Mouse (Mus musculus): ENCODE results near the gene Luzp2. TPM values are rescaled to one million over a fixed set of nuclear protein-coding genes. Genes with fewer than 3 reads are reported as not detected.

The Luzp2 gene
- polyA plus RNA-seq, 1 experiment from 2014 or later, result 5.7 TPM

DNA sequence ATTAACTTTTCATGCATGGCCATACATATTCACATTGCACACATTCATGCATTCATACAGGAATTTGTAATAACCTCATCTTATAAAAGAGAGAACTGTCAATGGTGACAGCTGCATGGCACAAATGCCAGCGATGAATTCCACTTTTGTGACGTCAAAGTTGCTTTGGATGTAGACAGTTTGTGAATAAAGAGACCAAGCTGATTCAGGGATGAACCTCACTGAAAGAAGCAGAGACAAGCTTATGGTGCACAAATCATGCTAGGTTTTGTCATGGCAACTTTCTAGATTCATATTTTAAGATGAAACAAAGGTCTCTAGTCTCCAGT, 11.4 kb downstream of the Luzp2 start:
- Histone ChIP-seq H3K36me3 (ENCODE audit: control insufficient read depth, insufficient read depth, low read length) (no peaks in the 10 kb centered on the region), H3K27ac (replicated peaks; ENCODE audit: low read depth, low read length) (no peak overlapping the region), H3K4me3 (ENCODE audit: low read depth, low read length) (no peak overlapping the region), H3K9ac (ENCODE audit: low read depth, low read length) (no peak overlapping the region), H3K27me3 (replicated peaks; ENCODE audit: control insufficient read depth, insufficient read depth, low read length) (no peaks in the 10 kb centered on the region), H3K9me3 (ENCODE audit: control insufficient read depth, low read length) (no peaks in the 10 kb centered on the region), H3K4me2 (ENCODE audit: low read depth, low read length) (no peak overlapping the region), H3K4me1 (ENCODE audit: control insufficient read depth, insufficient read depth, low read length) (no peaks in the 10 kb centered on the region)
- no peak for ATAC-seq (ENCODE audit: low read depth)
- 87% methylated on average over 2 of the region's 2 CpGs for WGBS
- no peak for DNase-seq (ENCODE audit: low spot score)

GRCm38 (mm10) chr7:54852860-54853259, 17.6 kb downstream of the Luzp2 start:
- Histone ChIP-seq H3K4me3 (ENCODE audit: low read depth, low read length) (no peak overlapping the region), H3K36me3 (ENCODE audit: control insufficient read depth, insufficient read depth, low read length) (no peaks in the 10 kb centered on the region), H3K27me3 (replicated peaks; ENCODE audit: control insufficient read depth, insufficient read depth, low read length) (no peaks in the 10 kb centered on the region), H3K9me3 (ENCODE audit: control insufficient read depth, low read length) (no peaks in the 10 kb centered on the region), H3K4me2 (ENCODE audit: low read depth, low read length) (no peak overlapping the region), H3K4me1 (ENCODE audit: control insufficient read depth, insufficient read depth, low read length) (no peaks in the 10 kb centered on the region), H3K27ac (replicated peaks; ENCODE audit: low read depth, low read length) (no peak overlapping the region), H3K9ac (ENCODE audit: low read depth, low read length) (no peak overlapping the region)
- no peak for DNase-seq (ENCODE audit: low spot score)
- WGBS, result 71% methylated on average over 1 of the region's 1 CpGs
- no peak for ATAC-seq (ENCODE audit: low read depth)

GRCm38 (mm10) chr7:54861230-54861856, 26.0 kb downstream of the Luzp2 start:
- whole genome bisulfite sequencing, result 72% methylated on average over 11 of the region's 11 CpGs
- H3K9me3 ChIP-seq (ENCODE audit: control insufficient read depth, low read length), result no peaks in the 10 kb centered on the region
- no peak overlapping the region for H3K27ac ChIP-seq (replicated peaks; ENCODE audit: low read depth, low read length)
- H3K27me3 ChIP-seq (replicated peaks; ENCODE audit: control insufficient read depth, insufficient read depth, low read length), result no peaks in the 10 kb centered on the region
- H3K36me3 ChIP-seq (ENCODE audit: control insufficient read depth, insufficient read depth, low read length), result no peaks in the 10 kb centered on the region
- no peaks in the 10 kb centered on the region for H3K4me1 ChIP-seq (ENCODE audit: control insufficient read depth, insufficient read depth, low read length)
- no peak for DNase-seq (ENCODE audit: low spot score)
- H3K4me3 ChIP-seq (ENCODE audit: low read depth, low read length), result no peak overlapping the region
- H3K4me2 ChIP-seq (ENCODE audit: low read depth, low read length), result no peak overlapping the region
- ATAC-seq (ENCODE audit: low read depth), result no peak
- no peak overlapping the region for H3K9ac ChIP-seq (ENCODE audit: low read depth, low read length)

DNA sequence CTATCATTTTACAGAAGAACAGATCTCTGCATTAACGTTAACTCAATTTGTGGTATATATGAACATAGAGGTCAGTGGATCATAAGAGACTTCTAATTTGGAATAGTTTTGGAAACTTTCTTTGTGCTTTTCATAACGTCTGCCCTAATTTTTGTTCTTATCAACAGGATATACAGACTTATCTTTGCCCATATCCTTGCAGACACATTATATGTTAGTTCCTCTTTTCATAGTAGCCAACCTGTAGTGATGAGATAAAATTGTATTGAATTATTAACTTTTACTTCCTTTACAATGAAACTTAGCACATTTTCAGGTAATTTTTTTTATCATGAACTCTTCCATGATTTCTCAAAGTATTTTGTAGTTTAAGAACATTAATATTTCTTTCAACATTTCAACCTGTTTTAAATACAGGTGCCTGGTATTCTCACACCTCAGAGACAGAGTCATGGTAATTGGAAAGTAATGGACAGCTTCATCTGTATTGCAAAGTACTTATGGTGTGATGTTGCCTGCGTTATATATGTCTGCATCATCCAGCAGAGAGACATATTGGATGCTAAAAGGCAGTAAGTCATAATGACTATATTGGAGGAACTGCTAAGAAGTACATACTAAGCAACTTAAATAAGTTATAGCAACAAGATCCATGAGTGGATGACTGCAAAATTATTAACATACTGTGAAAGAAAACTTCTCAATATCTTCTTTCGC, 43.8 kb downstream of the Luzp2 start:
- Histone ChIP-seq H3K27ac (replicated peaks; ENCODE audit: low read depth, low read length) (no peak overlapping the region), H3K36me3 (ENCODE audit: control insufficient read depth, insufficient read depth, low read length) (no peaks in the 10 kb centered on the region), H3K9ac (ENCODE audit: low read depth, low read length) (no peak overlapping the region), H3K27me3 (replicated peaks; ENCODE audit: control insufficient read depth, insufficient read depth, low read length) (no peaks in the 10 kb centered on the region), H3K4me3 (ENCODE audit: low read depth, low read length) (no peak overlapping the region), H3K9me3 (ENCODE audit: control insufficient read depth, low read length) (no peaks in the 10 kb centered on the region), H3K4me2 (ENCODE audit: low read depth, low read length) (no peak overlapping the region), H3K4me1 (ENCODE audit: control insufficient read depth, insufficient read depth, low read length) (no peaks in the 10 kb centered on the region)
- DNase-seq (ENCODE audit: low spot score) (no peak), ATAC-seq (ENCODE audit: low read depth) (no peak)
- WGBS, result 90% methylated on average over 4 of the region's 4 CpGs

GRCm38 (mm10) chr7:54893709-54894627, 58.7 kb downstream of the Luzp2 start:
- Histone ChIP-seq H3K9me3 (ENCODE audit: control insufficient read depth, low read length) (no peaks in the 10 kb centered on the region), H3K9ac (ENCODE audit: low read depth, low read length) (no peak overlapping the region), H3K4me1 (ENCODE audit: control insufficient read depth, insufficient read depth, low read length) (no peaks in the 10 kb centered on the region), H3K4me3 (ENCODE audit: low read depth, low read length) (no peak overlapping the region), H3K27ac (replicated peaks; ENCODE audit: low read depth, low read length) (no peak overlapping the region), H3K36me3 (ENCODE audit: control insufficient read depth, insufficient read depth, low read length) (no peaks in the 10 kb centered on the region), H3K4me2 (ENCODE audit: low read depth, low read length) (no peak overlapping the region), H3K27me3 (replicated peaks; ENCODE audit: control insufficient read depth, insufficient read depth, low read length) (no peaks in the 10 kb centered on the region)
- ATAC-seq (ENCODE audit: low read depth) (no peak), DNase-seq (ENCODE audit: low spot score) (no peak)
- WGBS, result 77% methylated on average over 3 of the region's 3 CpGs

GRCm38 (mm10) chr7:54898589-54898988, 63.3 kb downstream of the Luzp2 start:
- Histone ChIP-seq H3K4me2 (ENCODE audit: low read depth, low read length) (no peak overlapping the region), H3K4me1 (ENCODE audit: control insufficient read depth, insufficient read depth, low read length) (no peaks in the 10 kb centered on the region), H3K27me3 (replicated peaks; ENCODE audit: control insufficient read depth, insufficient read depth, low read length) (no peaks in the 10 kb centered on the region), H3K9ac (ENCODE audit: low read depth, low read length) (no peak overlapping the region), H3K4me3 (ENCODE audit: low read depth, low read length) (no peak overlapping the region), H3K36me3 (ENCODE audit: control insufficient read depth, insufficient read depth, low read length) (no peaks in the 10 kb centered on the region), H3K9me3 (ENCODE audit: control insufficient read depth, low read length) (no peaks in the 10 kb centered on the region), H3K27ac (replicated peaks; ENCODE audit: low read depth, low read length) (no peak overlapping the region)
- DNase-seq (ENCODE audit: low spot score), result no peak
- 70% methylated on average over 3 of the region's 3 CpGs for WGBS
- ATAC-seq (ENCODE audit: low read depth), result no peak

GRCm38 (mm10) chr7:54909958-54910357, 74.7 kb downstream of the Luzp2 start:
- Histone ChIP-seq H3K4me3 (ENCODE audit: low read depth, low read length) (no peak overlapping the region), H3K4me1 (ENCODE audit: control insufficient read depth, insufficient read depth, low read length) (no peaks in the 10 kb centered on the region), H3K27ac (replicated peaks; ENCODE audit: low read depth, low read length) (no peak overlapping the region), H3K4me2 (ENCODE audit: low read depth, low read length) (no peak overlapping the region), H3K9ac (ENCODE audit: low read depth, low read length) (no peak overlapping the region), H3K36me3 (ENCODE audit: control insufficient read depth, insufficient read depth, low read length) (no peaks in the 10 kb centered on the region), H3K27me3 (replicated peaks; ENCODE audit: control insufficient read depth, insufficient read depth, low read length) (no peaks in the 10 kb centered on the region), H3K9me3 (ENCODE audit: control insufficient read depth, low read length) (no peaks in the 10 kb centered on the region)
- WGBS, result 35% methylated on average over 7 of the region's 7 CpGs
- DNase-seq (ENCODE audit: low spot score) (peak; percentile 23), ATAC-seq (ENCODE audit: low read depth) (no peak; the same call in 1 of the 2 replicates)

GRCm38 (mm10) chr7:54914030-54914429, 78.7 kb downstream of the Luzp2 start:
- no peak for ATAC-seq (ENCODE audit: low read depth)
- 12% methylated on average over 1 of the region's 1 CpGs for WGBS
- no peaks in the 10 kb centered on the region for H3K36me3 ChIP-seq (ENCODE audit: control insufficient read depth, insufficient read depth, low read length)

More at GRCm38 (mm10) chr7:54914030-54914429, 78.7 kb downstream of the Luzp2 start:
- no peak for DNase-seq (ENCODE audit: low spot score)
- no peak overlapping the region for H3K4me2 ChIP-seq (ENCODE audit: low read depth, low read length)
- no peaks in the 10 kb centered on the region for H3K9me3 ChIP-seq (ENCODE audit: control insufficient read depth, low read length)
- H3K4me1 ChIP-seq (ENCODE audit: control insufficient read depth, insufficient read depth, low read length), result no peaks in the 10 kb centered on the region
- no peak overlapping the region for H3K4me3 ChIP-seq (ENCODE audit: low read depth, low read length)
- no peak overlapping the region for H3K9ac ChIP-seq (ENCODE audit: low read depth, low read length)
- no peak overlapping the region for H3K27ac ChIP-seq (replicated peaks; ENCODE audit: low read depth, low read length)
- H3K27me3 ChIP-seq (replicated peaks; ENCODE audit: control insufficient read depth, insufficient read depth, low read length), result no peaks in the 10 kb centered on the region
